Mouse (Mus musculus) skeletal muscle tissue, postnatal 0 days (tissue): ENCODE data around the gene B130006D01Rik. TPM values are rescaled to one million over a fixed set of nuclear protein-coding genes. Genes with fewer than 3 reads are reported as not detected.

Source experiments
- polyA plus RNA-seq: library from polyadenylated mRNA; unstranded; fragments of >200 nt; fragmentation: Nextera tagmentation; extraction: Ambion mirVana; gene quantifications from 2 replicates; pipeline ENCODE4 v1.2.1, GENCODE M21; 2015

The B130006D01Rik gene
- 0.37 and 0.49 TPM in 2 replicates for polyA plus RNA-seq

GRCm38 (mm10) chr11:95723287-95723686 lies at the start of gene B130006D01Rik:
Gene B130006D01Rik, plus strand, starts transcription at chr11:95723587.

GRCm38 (mm10) chr11:95712563-95713224 lies 10.7 kb upstream of the B130006D01Rik start, which contains the start of gene Zfp652:
Gene Zfp652, plus strand, starts transcription at chr11:95712673.

Other genes starting within 250 kb of the B130006D01Rik start
- gene Nxph3, start 209.0 kb upstream of the B130006D01Rik start, polyA plus RNA-seq = 0.46 and 0.52 TPM in 2 replicates
- 12.4 and 12.9 TPM in 2 replicates for gene Ngfr, start 135.9 kb upstream of the B130006D01Rik start, polyA plus RNA-seq
- gene Phb, start 56.6 kb upstream of the B130006D01Rik start, polyA plus RNA-seq = 251 and 253 TPM in 2 replicates
- gene Zfp652, start 10.9 kb upstream of the B130006D01Rik start, polyA plus RNA-seq = 10.6 TPM in 2 replicates
- 7.7 and 7.8 TPM in 2 replicates for gene Phospho1, start 100.9 kb downstream of the B130006D01Rik start, polyA plus RNA-seq
- 19.1 and 19.4 TPM in 2 replicates for gene Gngt2, start 113.6 kb downstream of the B130006D01Rik start, polyA plus RNA-seq
- 5.6 and 6.0 TPM in 2 replicates for gene Abi3, start 118.9 kb downstream of the B130006D01Rik start, polyA plus RNA-seq
- gene B4galnt2, start 191.3 kb downstream of the B130006D01Rik start, polyA plus RNA-seq = not detected in 2 replicates